Mouse (Mus musculus): ENCODE data around the gene Umod.

GRCm38 (mm10) chr7:119522385-119522784, 43.3 kb upstream of the Umod start:
- TF ChIP-seq CTCF (IDR thresholded peaks at IDR 0.05) (no peak), EP300 (IDR thresholded peaks at IDR 0.05) (no peak)
